ENCODE assay signal across 12 mouse cellular contexts in the genomic region with DNA sequence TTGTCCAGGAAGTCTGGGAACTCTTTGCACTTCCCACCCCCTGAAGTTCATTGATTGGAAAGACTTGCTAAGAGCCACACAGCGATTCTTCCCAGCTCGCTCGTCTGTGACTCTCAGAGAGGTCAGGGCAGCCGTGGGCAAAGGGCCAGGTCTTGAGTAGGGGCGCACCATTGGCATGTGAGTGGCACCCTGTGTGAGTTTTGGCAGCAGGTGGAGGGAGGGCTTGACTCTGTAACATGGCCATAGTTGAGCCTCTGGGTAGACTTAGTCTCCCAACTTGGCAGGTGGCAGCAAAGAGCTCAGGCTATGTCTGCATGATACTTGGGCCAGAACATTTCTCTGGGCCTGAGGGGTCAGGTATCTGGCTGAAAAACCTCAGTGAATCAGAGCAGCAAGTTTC. TPM values are rescaled to one million over a fixed set of nuclear protein-coding genes. Genes with fewer than 3 reads are reported as not detected.
DNase-seq lines count a peak whose midpoint lies in the region; ATAC-seq and TF ChIP-seq lines count a peak whose summit lies in the region.
"Had no signal": no experiment of that assay in that cellular context is flagged by ENCODE, and none has a peak within 500 bp of the region (broad histone marks: within the 10 kb centered on the region; RNA-seq: fewer than 3 reads in every experiment).

No protein-coding gene starts in this region.

- peak; percentile 14; the same call in 1 of the 2 replicates for TF ChIP-seq CTCF in hindbrain, postnatal 0 days (IDR thresholded peaks at IDR 0.05; ENCODE audit: low read depth)

- no peaks in the 10 kb centered on the region for H3K9me3 ChIP-seq in hindbrain, postnatal 0 days (ENCODE audit: low read length)
- H3K9me3 ChIP-seq in hindbrain, embryonic 12.5 days (replicated peaks), result no peaks in the 10 kb centered on the region
- H3K9me3 ChIP-seq: limb, embryonic 12.5 days; midbrain, embryonic 10.5 days had no signal

- DNase-seq in adrenal gland, adult (ENCODE audit: inconsistent age in 2 of 2, low spot score in 1 of 2), result peak; percentile 27 to 55
- DNase-seq in adrenal gland, adult 8-10 months, result no peak
- peak; percentile 12 for DNase-seq in hindbrain, postnatal 0 days (ENCODE audit: low spot score)
- DNase-seq in ovary, postnatal 36 days (ENCODE audit: low spot score), result peak; percentile 21
- no peak for DNase-seq in ovary, postnatal 10 days (ENCODE audit: low spot score)
- DNase-seq in urinary bladder, postnatal 36 days (ENCODE audit: low spot score in 2 of 2), result no peak
- DNase-seq: lung, embryonic 14.5 days had no signal

- H3K36me3 ChIP-seq in hindbrain, postnatal 0 days (ENCODE audit: insufficient read depth, low read length), result no peaks in the 10 kb centered on the region
- H3K36me3 ChIP-seq in hindbrain, embryonic 12.5 days, result peaks cover 4% of the 10 kb centered on the region

- H3K4me3 ChIP-seq in hindbrain, postnatal 0 days (ENCODE audit: low read length), result no peak overlapping the region
- no peak overlapping the region for H3K4me3 ChIP-seq in hindbrain, embryonic 12.5 days
- H3K4me3 ChIP-seq: limb, embryonic 12.5 days; midbrain, embryonic 10.5 days had no signal

- 0 out of 2 replicates have a peak, but pooled peaks cover 7% of the 10 kb centered on the region for H3K4me1 ChIP-seq in hindbrain, postnatal 0 days (ENCODE audit: insufficient read depth, low read length)
- H3K4me1 ChIP-seq in hindbrain, embryonic 12.5 days, result peaks cover 20% of the 10 kb centered on the region

- H3K9ac ChIP-seq in hindbrain, postnatal 0 days (replicated peaks; ENCODE audit: low read length), result no peak overlapping the region
- no peak overlapping the region for H3K9ac ChIP-seq in hindbrain, embryonic 12.5 days
- H3K9ac ChIP-seq: limb, embryonic 12.5 days; lung, embryonic 14.5 days had no signal

- no peak for ATAC-seq in hindbrain, postnatal 0 days
- ATAC-seq in hindbrain, embryonic 12.5 days (ENCODE audit: low FRiP score), result no peak
- no peak for ATAC-seq in granulocyte monocyte progenitor cell, adult 5-6 weeks (replicated peaks; ENCODE audit: poor library complexity, severe bottlenecking)
- ATAC-seq: forebrain, embryonic 16.5 days had no signal

- no peaks in the 10 kb centered on the region for H3K27me3 ChIP-seq in hindbrain, postnatal 0 days (ENCODE audit: insufficient read depth, low read length)
- no peaks in the 10 kb centered on the region for H3K27me3 ChIP-seq in hindbrain, embryonic 12.5 days
- H3K27me3 ChIP-seq: limb, embryonic 12.5 days had no signal

- H3K27ac ChIP-seq in hindbrain, postnatal 0 days, result no peak overlapping the region
- no peak overlapping the region for H3K27ac ChIP-seq in hindbrain, embryonic 12.5 days
- H3K27ac ChIP-seq: limb, embryonic 12.5 days; midbrain, embryonic 10.5 days had no signal

- WGBS in hindbrain, postnatal 0 days, result 41% methylated on average over 5 of the region's 5 CpGs
- 67% methylated on average over 5 of the region's 5 CpGs for WGBS in hindbrain, embryonic 12.5 days

- no peak overlapping the region for H3K4me2 ChIP-seq in hindbrain, postnatal 0 days (ENCODE audit: low read depth, low read length)
- no peak overlapping the region for H3K4me2 ChIP-seq in hindbrain, embryonic 12.5 days (replicated peaks)
- H3K4me2 ChIP-seq: limb, embryonic 12.5 days; lung, embryonic 14.5 days had no signal

RNA-seq across cellular contexts. Expression of a gene that starts 3.7 kb away (rescaled TPM):
- 1 to 10 TPM; 4.9 to 6.2 (median 5.7) TPM for total RNA-seq in adrenal gland, adult 8-10 months (2022)
- total RNA-seq in hindbrain, postnatal 0 days (2014; rRNA removed), result 6.4 and 10.4 TPM in 2 replicates
- 2.7 and 2.9 TPM in 2 replicates for polyA plus RNA-seq in hindbrain, postnatal 0 days (2015; fragmentation: Nextera tagmentation; extraction: Ambion mirVana)
- polyA plus RNA-seq in hindbrain, embryonic 12.5 days (2016; fragmentation: Nextera tagmentation; extraction: Ambion mirVana), result 23.4 and 28.0 TPM in 2 replicates
- 2.4 TPM in 1 of 2 replicates, not detected in the other for total RNA-seq in granulocyte monocyte progenitor cell, adult 5-6 weeks (2014; fragmentation: Nextera tagmentation)
- 0.21 TPM in 1 of 2 replicates, not detected in the other for total RNA-seq in granulocyte monocyte progenitor cell, adult 5-6 weeks (2017)

RNA-seq across cellular contexts. Expression of a gene that starts 52.0 kb away (rescaled TPM):
- total RNA-seq in adrenal gland, adult 8-10 months (2022), result 100 to 1,000 TPM; 379 to 403 (median 391) TPM
- total RNA-seq in hindbrain, postnatal 0 days (2014; rRNA removed), result 178 and 179 TPM in 2 replicates
- polyA plus RNA-seq in hindbrain, postnatal 0 days (2015; fragmentation: Nextera tagmentation; extraction: Ambion mirVana), result 527 and 556 TPM in 2 replicates
- 512 and 551 TPM in 2 replicates for polyA plus RNA-seq in hindbrain, embryonic 12.5 days (2016; fragmentation: Nextera tagmentation; extraction: Ambion mirVana)
- total RNA-seq in granulocyte monocyte progenitor cell, adult 5-6 weeks (2014; fragmentation: Nextera tagmentation), result 319 and 364 TPM in 2 replicates
- total RNA-seq in granulocyte monocyte progenitor cell, adult 5-6 weeks (2017), result 210 and 242 TPM in 2 replicates

Comparison
In these comparisons a context has a peak if more than half of its experiments do, and no peak if none do; other contexts are left out.
1. DNase-seq: peak in adrenal gland, adult (2 of 2), hindbrain, postnatal 0 days (single experiment) and ovary, postnatal 36 days (single experiment); none in adrenal gland, adult 8-10 months (single experiment), ovary, postnatal 10 days (single experiment) and urinary bladder, postnatal 36 days (0 of 2).